Mouse (Mus musculus): ENCODE data around the gene Cdip1. TPM values are rescaled to one million over a fixed set of nuclear protein-coding genes. Genes with fewer than 3 reads are reported as not detected.

The Cdip1 gene
- polyA plus RNA-seq, 1 experiment from 2014 or later, result 113 TPM

GRCm38 (mm10) chr16:4778940-4779339 is 11.2 kb downstream of the Cdip1 start:
- H3K4me1 ChIP-seq (ENCODE audit: control insufficient read depth, insufficient read depth, low read length), result peaks cover 45% of the 10 kb centered on the region
- ATAC-seq (replicated peaks; ENCODE audit: insufficient number of reproducible peaks, low FRiP score, low TSS enrichment), result no peak

DNA sequence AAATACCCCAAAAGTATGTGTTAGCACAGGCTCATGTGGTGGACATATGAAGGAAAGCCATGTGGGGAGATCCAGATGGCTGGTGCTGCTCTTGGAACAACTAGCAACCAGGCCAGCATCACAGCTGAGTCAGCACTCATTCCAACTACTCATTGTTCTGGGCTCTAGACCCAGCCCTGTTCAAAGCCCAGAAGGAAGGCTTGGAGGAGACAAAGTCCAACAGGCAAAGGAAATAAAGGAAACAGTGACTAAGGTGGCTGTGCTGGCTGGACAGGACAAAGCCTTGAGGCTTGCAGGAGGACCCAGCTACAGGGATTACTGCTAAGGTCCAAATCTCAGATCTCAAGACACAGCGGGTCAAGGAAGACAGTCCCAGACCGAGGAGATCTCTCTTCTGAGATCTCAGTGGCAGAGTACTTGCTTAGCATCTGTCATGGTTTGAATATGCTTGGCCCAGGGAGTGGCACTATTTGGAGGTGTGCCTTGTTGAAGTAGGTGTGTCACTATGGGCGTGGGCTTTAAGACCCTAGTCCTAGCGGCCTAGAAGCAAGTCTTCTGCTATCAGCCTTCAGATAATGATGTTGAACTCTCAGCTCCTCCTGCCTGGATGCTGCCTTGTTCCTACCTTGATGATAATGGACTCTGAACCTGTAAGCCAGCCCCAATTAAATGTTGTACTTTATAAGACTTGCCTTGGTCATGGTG is 12.0 kb downstream of the Cdip1 start:
- no peak for ATAC-seq (replicated peaks; ENCODE audit: insufficient number of reproducible peaks, low FRiP score, low TSS enrichment)
- 0 out of 2 replicates have a peak, but pooled peaks cover 3% of the 10 kb centered on the region for H3K36me3 ChIP-seq (ENCODE audit: control insufficient read depth, insufficient read depth, low read length)
- peaks cover 45% of the 10 kb centered on the region for H3K4me1 ChIP-seq (ENCODE audit: control insufficient read depth, insufficient read depth, low read length)
- H3K27ac ChIP-seq (ENCODE audit: low read depth, low read length), result no peak overlapping the region
- no peak overlapping the region for H3K4me2 ChIP-seq
- 74% methylated on average over 4 of the region's 4 CpGs for WGBS (ENCODE audit: insufficient replicate concordance)
- no peaks in the 10 kb centered on the region for H3K27me3 ChIP-seq (ENCODE audit: control insufficient read depth, insufficient read depth, low read length)
- H3K4me3 ChIP-seq (ENCODE audit: low read depth, low read length), result no peak overlapping the region
- H3K9me3 ChIP-seq (replicated peaks; ENCODE audit: control insufficient read depth, low read length), result no peaks in the 10 kb centered on the region
- no peak overlapping the region for H3K9ac ChIP-seq (ENCODE audit: low read depth, low read length)

More at GRCm38 (mm10) chr16:4778940-4779339, 11.2 kb downstream of the Cdip1 start:
- Histone ChIP-seq H3K4me2 (no peak overlapping the region), H3K4me3 (ENCODE audit: low read depth, low read length) (no peak overlapping the region), H3K27ac (ENCODE audit: low read depth, low read length) (no peak overlapping the region), H3K9ac (ENCODE audit: low read depth, low read length) (no peak overlapping the region), H3K36me3 (ENCODE audit: control insufficient read depth, insufficient read depth, low read length) (0 out of 2 replicates have a peak, but pooled peaks cover 3% of the 10 kb centered on the region), H3K27me3 (ENCODE audit: control insufficient read depth, insufficient read depth, low read length) (no peaks in the 10 kb centered on the region), H3K9me3 (replicated peaks; ENCODE audit: control insufficient read depth, low read length) (no peaks in the 10 kb centered on the region)
- 94% methylated on average over 4 of the region's 4 CpGs for WGBS (ENCODE audit: insufficient replicate concordance)

- Histone ChIP-seq H3K36me3 (ENCODE audit: control insufficient read depth, insufficient read depth, low read length) (0 out of 2 replicates have a peak, but pooled peaks cover 3% of the 10 kb centered on the region), H3K9ac (ENCODE audit: low read depth, low read length) (no peak overlapping the region), H3K27ac (ENCODE audit: low read depth, low read length) (peak overlapping the region; percentile 22; the same call in 1 of the 2 replicates), H3K4me2 (no peak overlapping the region), H3K4me1 (ENCODE audit: control insufficient read depth, insufficient read depth, low read length) (peaks cover 39% of the 10 kb centered on the region), H3K4me3 (ENCODE audit: low read depth, low read length) (no peak overlapping the region), H3K27me3 (ENCODE audit: control insufficient read depth, insufficient read depth, low read length) (no peaks in the 10 kb centered on the region), H3K9me3 (replicated peaks; ENCODE audit: control insufficient read depth, low read length) (no peaks in the 10 kb centered on the region)
- ATAC-seq (replicated peaks; ENCODE audit: insufficient number of reproducible peaks, low FRiP score, low TSS enrichment), result 0 out of 2 replicates have a peak, but pooled peaks have one; percentile 25
- WGBS (ENCODE audit: insufficient replicate concordance), result 88% methylated on average over 3 of the region's 3 CpGs
These were observed 12.8 kb downstream of the Cdip1 start for GRCm38 (mm10) chr16:4777171-4777904.

DNA sequence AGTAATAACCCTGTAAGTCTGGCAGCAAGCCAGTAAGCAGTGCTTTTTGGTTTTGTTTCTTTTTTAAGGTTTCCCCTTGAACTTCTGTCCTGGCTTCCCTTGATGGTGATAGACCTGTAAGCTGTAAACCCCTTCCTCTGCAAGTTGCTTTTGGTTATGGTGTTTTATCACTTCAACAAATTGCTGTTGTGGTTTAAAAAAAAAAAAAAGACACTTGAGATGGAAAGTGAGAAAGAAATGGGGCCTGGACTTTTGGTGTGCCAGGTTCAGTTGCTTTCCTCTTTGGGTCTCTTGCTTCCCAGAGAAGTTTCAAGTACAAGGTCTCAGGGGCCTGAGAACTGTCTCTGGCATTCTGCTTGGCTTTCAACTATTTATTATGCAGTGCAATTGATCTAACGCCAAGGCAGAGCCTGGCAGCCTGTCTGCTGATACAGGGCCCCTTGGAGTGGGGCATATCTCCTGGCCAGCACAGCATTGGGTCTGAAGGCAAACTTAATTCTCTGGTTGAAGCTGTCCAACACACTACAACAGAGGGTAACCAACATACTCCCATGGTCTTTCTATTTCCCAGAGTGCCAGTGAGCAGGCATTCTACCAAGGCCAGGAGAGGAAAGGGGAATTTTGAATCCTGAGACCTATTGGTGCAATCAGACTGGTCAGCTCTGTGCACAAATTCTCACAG is 16.7 kb downstream of the Cdip1 start:
- Histone ChIP-seq H3K4me3 (ENCODE audit: low read depth, low read length) (no peak overlapping the region), H3K36me3 (ENCODE audit: control insufficient read depth, insufficient read depth, low read length) (peaks cover 11% of the 10 kb centered on the region), H3K9me3 (replicated peaks; ENCODE audit: control insufficient read depth, low read length) (no peaks in the 10 kb centered on the region), H3K9ac (ENCODE audit: low read depth, low read length) (no peak overlapping the region), H3K27me3 (ENCODE audit: control insufficient read depth, insufficient read depth, low read length) (no peaks in the 10 kb centered on the region), H3K4me2 (no peak overlapping the region), H3K27ac (ENCODE audit: low read depth, low read length) (no peak overlapping the region), H3K4me1 (ENCODE audit: control insufficient read depth, insufficient read depth, low read length) (peaks cover 17% of the 10 kb centered on the region)
- 43% methylated on average over 1 of the region's 1 CpGs for WGBS (ENCODE audit: insufficient replicate concordance)
- ATAC-seq (replicated peaks; ENCODE audit: insufficient number of reproducible peaks, low FRiP score, low TSS enrichment), result no peak

GRCm38 (mm10) chr16:4768719-4769118 is 21.4 kb downstream of the Cdip1 start:
- no peak overlapping the region for H3K9ac ChIP-seq (ENCODE audit: low read depth, low read length)
- no peak overlapping the region for H3K27ac ChIP-seq (ENCODE audit: low read depth, low read length)
- no peaks in the 10 kb centered on the region for H3K27me3 ChIP-seq (ENCODE audit: control insufficient read depth, insufficient read depth, low read length)
- H3K4me3 ChIP-seq (ENCODE audit: low read depth, low read length), result no peak overlapping the region
- peaks cover 31% of the 10 kb centered on the region for H3K36me3 ChIP-seq (ENCODE audit: control insufficient read depth, insufficient read depth, low read length)
- no peak overlapping the region for H3K4me2 ChIP-seq
- peaks cover 8% of the 10 kb centered on the region for H3K4me1 ChIP-seq (ENCODE audit: control insufficient read depth, insufficient read depth, low read length)
- 90% methylated on average over 5 of the region's 5 CpGs for WGBS (ENCODE audit: insufficient replicate concordance)
- H3K9me3 ChIP-seq (replicated peaks; ENCODE audit: control insufficient read depth, low read length), result no peaks in the 10 kb centered on the region
- no peak for ATAC-seq (replicated peaks; ENCODE audit: insufficient number of reproducible peaks, low FRiP score, low TSS enrichment)

DNA sequence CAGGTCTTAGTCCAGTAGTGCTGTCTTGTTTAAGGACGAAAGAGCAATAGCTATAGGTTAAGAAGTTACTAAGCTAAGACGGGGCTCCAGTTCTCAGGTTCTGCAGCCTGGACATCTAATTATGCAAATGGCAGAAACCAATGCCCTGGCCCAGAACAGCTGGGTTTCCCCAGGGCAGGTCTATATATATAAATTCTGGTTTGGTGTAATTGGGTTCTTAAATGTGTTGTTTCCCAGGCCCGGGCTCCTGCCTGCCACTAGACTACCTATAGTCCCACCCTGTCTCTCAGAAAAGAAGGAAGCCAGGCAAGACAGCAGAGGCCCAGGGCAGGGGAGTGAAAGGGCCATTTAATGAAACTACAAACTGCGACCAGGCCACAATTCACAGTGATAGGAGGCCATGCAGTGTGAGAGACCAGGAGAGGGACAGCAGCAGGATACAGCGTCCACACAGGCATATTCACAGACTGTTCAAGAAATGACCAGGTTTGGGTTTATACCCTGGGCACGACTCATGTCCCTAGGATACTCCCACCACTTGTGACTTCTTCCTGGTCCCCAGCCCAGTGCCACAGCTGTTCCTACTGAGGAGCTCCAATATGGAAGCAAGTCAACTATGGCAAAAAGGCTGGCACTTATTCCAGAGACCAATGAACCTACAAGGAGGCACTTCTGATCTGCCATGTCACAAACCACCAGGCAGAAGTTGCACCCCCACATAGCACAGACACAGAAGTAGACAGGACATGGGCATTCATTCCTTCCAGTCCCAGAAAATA is 22.9 kb downstream of the Cdip1 start:
- Histone ChIP-seq H3K36me3 (ENCODE audit: control insufficient read depth, insufficient read depth, low read length) (peaks cover 31% of the 10 kb centered on the region), H3K9me3 (replicated peaks; ENCODE audit: control insufficient read depth, low read length) (no peaks in the 10 kb centered on the region), H3K9ac (ENCODE audit: low read depth, low read length) (0 out of 2 replicates have a peak overlapping the region, but pooled peaks have one; percentile 5), H3K4me1 (ENCODE audit: control insufficient read depth, insufficient read depth, low read length) (0 out of 2 replicates have a peak, but pooled peaks cover 3% of the 10 kb centered on the region), H3K27me3 (ENCODE audit: control insufficient read depth, insufficient read depth, low read length) (no peaks in the 10 kb centered on the region), H3K4me3 (ENCODE audit: low read depth, low read length) (no peak overlapping the region), H3K27ac (ENCODE audit: low read depth, low read length) (no peak overlapping the region), H3K4me2 (no peak overlapping the region)
- ATAC-seq (replicated peaks; ENCODE audit: insufficient number of reproducible peaks, low FRiP score, low TSS enrichment), result no peak; the same call in 1 of the 2 replicates
- 78% methylated on average over 6 of the region's 6 CpGs for WGBS (ENCODE audit: insufficient replicate concordance)

DNA sequence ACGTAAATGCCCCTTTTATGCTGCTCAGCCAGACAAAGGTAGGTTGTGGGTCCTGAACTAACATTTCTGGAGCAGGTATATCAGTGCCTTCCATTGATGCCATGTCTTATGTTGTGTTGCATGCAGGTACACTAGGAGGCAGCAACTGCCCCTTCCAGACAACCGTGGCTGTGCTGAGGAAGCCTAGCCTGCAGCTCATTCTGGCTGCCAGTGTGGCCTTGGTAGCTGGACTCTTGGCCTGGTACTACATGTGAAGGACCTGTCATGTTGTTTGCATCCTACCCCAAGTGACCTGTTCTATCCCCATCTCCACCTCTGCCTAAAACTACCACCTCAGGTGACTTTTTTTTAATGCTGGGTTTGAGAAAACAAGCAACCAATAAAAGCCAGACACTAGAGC is 24.2 kb downstream of the Cdip1 start:
- Histone ChIP-seq H3K36me3 (ENCODE audit: control insufficient read depth, insufficient read depth, low read length) (peaks cover 31% of the 10 kb centered on the region), H3K27ac (ENCODE audit: low read depth, low read length) (no peak overlapping the region), H3K4me2 (no peak overlapping the region), H3K9ac (ENCODE audit: low read depth, low read length) (no peak overlapping the region), H3K9me3 (replicated peaks; ENCODE audit: control insufficient read depth, low read length) (no peaks in the 10 kb centered on the region), H3K4me1 (ENCODE audit: control insufficient read depth, insufficient read depth, low read length) (0 out of 2 replicates have a peak, but pooled peaks cover 3% of the 10 kb centered on the region), H3K27me3 (ENCODE audit: control insufficient read depth, insufficient read depth, low read length) (no peaks in the 10 kb centered on the region), H3K4me3 (ENCODE audit: low read depth, low read length) (no peak overlapping the region)
- no peak for ATAC-seq (replicated peaks; ENCODE audit: insufficient number of reproducible peaks, low FRiP score, low TSS enrichment)
- 86% methylated on average over 2 of the region's 2 CpGs for WGBS (ENCODE audit: insufficient replicate concordance)

DNA sequence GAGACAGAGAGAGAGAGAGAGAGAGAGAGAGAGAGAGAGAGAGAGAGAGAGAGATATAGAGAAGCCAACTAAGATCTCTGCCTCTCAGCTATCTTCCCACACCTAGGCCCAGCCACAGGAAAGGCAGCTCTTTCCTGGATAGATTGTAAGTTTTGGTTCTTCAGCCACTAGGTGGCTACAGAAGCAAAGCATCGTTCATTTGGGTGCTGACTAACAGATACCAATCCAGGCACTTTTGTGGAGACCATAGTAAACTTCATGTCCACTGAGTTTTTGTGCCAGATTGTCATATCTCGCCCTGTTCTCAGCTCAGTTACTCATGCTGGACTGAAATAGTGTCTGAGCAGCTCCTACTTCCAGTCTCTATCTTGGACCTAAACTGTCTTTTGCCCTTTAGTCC is 26.8 kb downstream of the Cdip1 start:
- H3K27ac ChIP-seq (ENCODE audit: low read depth, low read length), result no peak overlapping the region
- peaks cover 20% of the 10 kb centered on the region for H3K36me3 ChIP-seq (ENCODE audit: control insufficient read depth, insufficient read depth, low read length)
- H3K4me3 ChIP-seq (ENCODE audit: low read depth, low read length), result no peak overlapping the region
- H3K9ac ChIP-seq (ENCODE audit: low read depth, low read length), result no peak overlapping the region
- no peak for ATAC-seq (replicated peaks; ENCODE audit: insufficient number of reproducible peaks, low FRiP score, low TSS enrichment)
- no peaks in the 10 kb centered on the region for H3K27me3 ChIP-seq (ENCODE audit: control insufficient read depth, insufficient read depth, low read length)
- H3K9me3 ChIP-seq (replicated peaks; ENCODE audit: control insufficient read depth, low read length), result no peaks in the 10 kb centered on the region
- WGBS (ENCODE audit: insufficient replicate concordance), result 43% methylated on average over 2 of the region's 2 CpGs
- H3K4me2 ChIP-seq, result no peak overlapping the region
- H3K4me1 ChIP-seq (ENCODE audit: control insufficient read depth, insufficient read depth, low read length), result 0 out of 2 replicates have a peak, but pooled peaks cover 3% of the 10 kb centered on the region
